Mouse (Mus musculus): ENCODE results near the gene Runx1. TPM values are rescaled to one million over a fixed set of nuclear protein-coding genes. Genes with fewer than 3 reads are reported as not detected.

Runx1 gene
- total RNA-seq, 2 experiments from 2014 or later, result 2.5 to 2.9 TPM

DNA sequence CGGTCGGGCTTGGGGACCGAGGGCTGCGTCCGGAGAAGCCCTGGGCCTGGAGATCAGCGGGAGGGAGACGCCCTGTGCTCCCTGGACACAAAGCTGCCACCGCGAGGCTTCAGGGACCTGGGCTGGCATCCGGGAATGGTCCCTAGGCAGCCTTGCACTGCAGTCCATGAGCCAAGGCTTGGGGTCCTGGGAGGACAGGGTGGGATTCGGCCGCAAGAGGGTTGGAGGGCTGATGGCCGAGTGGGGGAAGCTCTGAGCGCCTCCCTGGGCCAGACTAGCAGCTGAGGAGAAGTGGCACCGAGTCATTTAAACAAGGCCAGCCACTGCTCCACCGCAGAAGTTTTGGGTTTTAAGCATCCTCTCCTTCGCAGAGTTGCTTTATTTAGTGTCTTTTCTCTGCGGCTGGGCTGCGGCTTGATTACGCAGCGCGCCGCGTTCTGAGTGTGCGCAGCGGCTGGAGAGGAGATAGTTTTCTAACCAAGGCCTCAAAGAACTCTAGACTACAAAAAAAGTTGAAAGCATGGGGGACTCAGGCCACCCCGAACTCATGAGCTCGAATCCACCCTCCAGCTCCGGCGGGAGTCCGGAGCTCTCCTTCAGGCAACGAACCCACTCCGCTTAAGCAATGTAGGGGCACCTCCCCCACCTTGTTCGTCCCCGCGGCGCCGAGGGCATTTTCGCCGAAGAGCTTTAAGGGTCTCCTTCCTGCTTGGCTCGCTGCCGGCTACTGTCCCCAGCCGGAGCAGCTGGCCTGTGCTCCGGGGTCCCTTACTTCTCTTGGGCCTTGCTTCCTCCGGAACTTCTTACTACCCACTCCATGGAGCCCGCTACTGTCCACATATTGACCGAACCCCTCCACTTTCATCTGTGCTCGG lies 128.0 kb downstream of the Runx1 start:
- DNase-seq, result peak; percentile 38

DNA sequence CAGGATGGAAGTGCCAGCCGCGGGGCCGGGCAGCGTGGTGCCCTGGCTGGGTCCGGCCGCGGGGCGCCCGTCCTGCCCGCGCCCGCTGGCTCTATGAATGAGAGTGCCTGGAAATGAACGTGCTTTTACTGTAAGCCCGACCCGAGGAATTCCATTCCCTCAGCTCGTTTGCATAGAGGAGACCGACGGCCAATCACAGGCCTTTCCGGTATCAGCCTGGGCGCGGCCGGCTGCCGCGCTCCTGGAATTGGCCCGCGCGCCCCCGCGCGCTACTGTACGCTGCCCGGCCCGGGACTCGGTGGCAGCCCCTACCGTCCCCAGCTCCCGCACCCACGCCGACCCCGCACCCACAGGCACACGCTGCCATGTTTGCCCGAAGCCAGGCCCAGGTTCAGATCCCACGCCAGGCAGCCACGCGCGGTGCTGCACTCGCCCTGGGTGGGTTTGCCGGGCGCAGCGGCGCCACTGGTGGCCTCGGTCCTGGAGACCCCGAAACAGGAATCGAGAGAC lies 128.7 kb downstream of the Runx1 start:
- peak; percentile 84 for DNase-seq

GRCm38 (mm10) chr16:92696411-92697015 lies 129.4 kb downstream of the Runx1 start:
- DNase-seq, result peak; percentile 52

DNA sequence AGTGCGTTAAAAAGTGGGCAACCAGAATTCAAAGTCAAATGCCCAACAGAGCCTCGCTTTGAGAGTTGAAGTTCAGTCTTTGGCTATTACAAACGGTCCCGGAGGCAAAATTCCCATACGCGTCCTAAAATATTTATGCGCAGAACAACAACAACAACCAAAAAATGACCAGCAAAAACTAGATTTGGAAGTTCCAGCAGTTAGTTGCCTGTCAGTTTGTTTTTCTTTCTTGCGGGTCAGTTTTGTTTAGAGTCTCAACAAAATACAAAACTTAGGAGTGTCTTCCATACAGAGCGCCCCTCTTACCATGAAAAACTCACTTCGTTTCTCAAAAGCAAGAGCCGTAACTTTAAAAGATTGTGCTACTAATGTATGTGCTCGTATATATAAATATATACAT lies 130.0 kb downstream of the Runx1 start:
- DNase-seq, result no peak

DNA sequence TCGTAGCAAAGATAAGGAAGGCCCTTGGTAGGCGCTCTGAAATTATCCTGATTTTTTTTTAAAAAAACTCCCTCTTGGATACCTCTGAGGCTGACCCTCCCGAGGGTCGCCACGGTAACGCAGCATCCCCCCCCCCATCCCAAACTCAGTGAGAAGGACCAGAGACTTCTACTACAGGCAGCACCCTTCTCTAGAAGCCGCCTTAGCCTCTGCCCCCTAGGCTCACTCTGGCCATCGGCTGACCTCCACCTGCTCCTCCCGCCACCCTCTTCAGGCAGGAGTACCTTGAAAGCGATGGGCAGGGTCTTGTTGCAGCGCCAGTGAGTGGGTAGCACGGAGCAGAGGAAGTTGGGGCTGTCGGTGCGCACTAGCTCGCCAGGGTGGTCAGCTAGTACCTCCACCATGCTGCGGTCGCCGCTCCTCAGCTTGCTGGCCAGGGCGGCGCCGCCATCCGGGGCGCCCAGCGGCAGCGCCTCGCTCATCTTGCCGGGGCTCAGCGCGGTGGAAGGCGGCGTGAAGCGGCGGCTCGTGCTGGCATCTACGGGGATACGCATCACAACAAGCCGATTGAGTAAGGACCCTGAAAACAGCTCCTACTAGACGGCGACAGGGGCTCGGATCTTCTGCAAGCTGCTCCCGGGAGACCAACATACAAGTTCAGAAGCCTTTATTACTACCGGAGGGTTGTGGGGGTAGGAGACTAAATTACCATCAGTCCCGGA lies 130.6 kb downstream of the Runx1 start:
- no peak for DNase-seq

- DNase-seq, result no peak
Observed at GRCm38 (mm10) chr16:92694496-92695106, 131.3 kb downstream of the Runx1 start.

- DNase-seq, result no peak
Observed at GRCm38 (mm10) chr16:92690759-92691158, 135.2 kb downstream of the Runx1 start.

GRCm38 (mm10) chr16:92688941-92689340 lies 137.0 kb downstream of the Runx1 start:
- DNase-seq, result no peak

- DNase-seq, result no peak
Observed at GRCm38 (mm10) chr16:92686978-92687377, 139.0 kb downstream of the Runx1 start.

DNA sequence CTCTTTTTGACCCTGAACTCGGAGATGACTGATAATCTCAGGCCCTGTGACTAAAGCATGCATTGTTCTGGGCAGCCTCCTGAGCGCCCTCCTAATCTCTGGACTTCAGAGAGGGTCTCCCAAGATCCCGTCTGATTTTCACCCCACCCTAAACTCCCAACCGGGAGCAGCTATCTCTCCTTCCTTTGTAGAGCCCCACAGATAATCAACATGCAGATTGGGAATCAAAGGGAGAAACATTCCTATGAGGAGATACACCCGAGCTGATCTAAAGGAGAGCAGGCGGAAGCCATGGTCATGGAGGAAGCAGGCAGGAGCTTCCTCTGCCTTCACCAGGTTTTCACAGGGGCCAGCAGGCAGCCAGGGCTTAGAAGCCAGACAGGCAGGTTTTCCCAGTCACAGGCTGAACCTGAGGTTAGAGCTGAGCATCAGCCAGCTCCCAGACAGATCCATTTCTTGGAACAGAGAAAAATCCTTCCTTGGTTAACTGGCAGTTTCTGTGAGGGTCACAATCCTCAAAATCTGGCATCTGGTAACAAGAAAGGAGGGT lies 140.1 kb downstream of the Runx1 start:
- no peak for DNase-seq

GRCm38 (mm10) chr16:92684423-92685211 lies 141.3 kb downstream of the Runx1 start:
- DNase-seq, result no peak

GRCm38 (mm10) chr16:92676630-92677029 lies 149.3 kb downstream of the Runx1 start:
- DNase-seq, result no peak

DNA sequence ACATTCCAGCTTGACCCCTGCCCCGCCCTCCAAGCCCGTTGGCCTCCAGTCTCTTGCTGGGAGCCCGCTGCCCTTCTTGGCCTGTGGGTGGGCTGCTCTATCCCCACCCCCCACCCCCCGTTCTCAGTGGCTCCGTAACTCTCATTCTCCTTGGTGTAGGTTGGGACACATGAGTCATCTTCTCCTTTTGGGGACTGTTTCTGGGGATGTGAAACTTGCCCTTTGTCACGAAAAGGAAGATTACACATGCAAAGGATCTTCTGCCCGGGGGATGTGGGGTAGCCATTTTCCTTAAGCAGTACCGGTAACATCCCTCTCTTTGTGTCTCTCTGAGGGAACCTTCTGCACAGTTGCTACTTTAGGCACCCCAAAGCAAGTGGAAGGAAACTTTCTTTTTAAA lies 150.3 kb downstream of the Runx1 start:
- DNase-seq, result no peak

DNA sequence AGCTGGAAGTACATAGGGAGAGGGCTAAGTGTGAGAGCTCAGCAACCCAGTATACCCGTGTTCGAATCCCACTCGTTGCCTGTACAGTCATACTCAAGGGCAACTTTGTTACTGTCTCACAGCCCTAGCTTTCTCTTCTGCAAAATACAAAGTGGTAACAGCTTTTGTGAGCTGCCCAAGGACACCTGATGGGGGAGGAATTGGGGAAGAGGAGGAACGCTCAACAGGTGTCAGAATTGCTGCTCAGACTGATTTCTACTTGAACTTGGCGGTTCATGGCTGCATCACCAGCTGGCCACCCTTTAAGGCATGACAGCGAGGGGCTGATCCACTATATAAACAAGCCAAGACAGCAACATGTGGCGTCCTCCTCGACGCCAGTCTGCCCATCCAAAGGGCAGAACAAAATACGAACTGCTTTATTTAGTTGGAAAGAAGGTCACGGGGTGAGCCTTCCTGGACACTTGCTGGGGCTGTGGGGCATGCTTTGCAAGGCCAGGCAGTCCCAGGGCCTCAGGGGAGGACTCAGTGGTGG lies 151.0 kb downstream of the Runx1 start:
- DNase-seq, result no peak

DNA sequence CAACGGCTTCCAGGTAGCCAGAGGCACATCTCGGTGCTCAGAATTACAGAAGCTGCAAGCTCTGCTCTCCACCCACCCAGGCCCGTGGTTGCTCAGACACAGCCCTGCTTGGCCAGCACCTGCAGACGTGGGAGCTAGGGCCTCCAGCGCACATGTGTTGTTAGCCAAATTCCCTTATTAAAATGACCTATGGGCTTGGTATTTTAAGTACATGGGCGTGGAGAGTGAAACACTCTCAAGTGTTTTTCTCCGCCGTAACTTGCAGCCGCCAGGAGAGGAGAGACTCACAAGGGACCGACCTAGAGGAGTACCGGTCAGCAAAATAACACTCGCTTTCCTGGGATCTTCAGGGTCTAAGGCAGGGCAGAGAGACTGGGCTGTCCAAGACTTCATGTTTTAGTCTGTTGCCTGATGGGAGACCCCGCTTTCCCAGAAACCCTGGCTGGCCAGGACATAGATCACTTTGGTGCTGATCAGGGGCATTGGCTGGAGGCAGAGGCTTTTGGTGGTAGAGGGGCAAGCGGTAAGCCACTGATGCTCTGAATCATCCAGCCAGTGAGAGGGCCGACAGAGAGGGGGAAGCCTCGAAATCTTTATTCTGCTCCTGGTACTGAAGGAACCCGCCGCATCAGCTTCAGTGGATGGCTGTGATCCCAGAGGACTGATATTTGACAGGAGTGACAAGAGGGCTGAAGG lies 151.7 kb downstream of the Runx1 start:
- no peak for DNase-seq

GRCm38 (mm10) chr16:92668807-92669206 lies 157.1 kb downstream of the Runx1 start:
- DNase-seq, result no peak

DNA sequence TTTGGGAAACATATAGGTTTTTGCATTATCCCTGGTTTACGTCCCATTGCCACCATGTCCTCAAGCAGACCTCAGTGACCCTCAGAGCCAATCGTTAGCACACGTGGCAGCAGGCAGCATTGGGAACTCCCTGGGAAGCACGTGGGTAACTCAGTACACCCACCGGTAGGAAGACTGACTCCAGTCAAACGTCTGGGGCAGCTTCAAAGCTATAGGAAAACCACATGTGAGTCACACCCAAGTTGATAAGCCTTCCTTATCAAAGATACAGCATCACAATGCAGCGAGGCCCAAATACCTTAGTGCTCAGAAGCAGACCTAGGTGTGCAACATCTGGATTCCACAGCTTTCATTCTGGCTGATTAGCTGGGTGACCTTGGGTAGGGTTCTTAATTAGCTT lies 164.2 kb downstream of the Runx1 start:
- DNase-seq, result no peak

DNA sequence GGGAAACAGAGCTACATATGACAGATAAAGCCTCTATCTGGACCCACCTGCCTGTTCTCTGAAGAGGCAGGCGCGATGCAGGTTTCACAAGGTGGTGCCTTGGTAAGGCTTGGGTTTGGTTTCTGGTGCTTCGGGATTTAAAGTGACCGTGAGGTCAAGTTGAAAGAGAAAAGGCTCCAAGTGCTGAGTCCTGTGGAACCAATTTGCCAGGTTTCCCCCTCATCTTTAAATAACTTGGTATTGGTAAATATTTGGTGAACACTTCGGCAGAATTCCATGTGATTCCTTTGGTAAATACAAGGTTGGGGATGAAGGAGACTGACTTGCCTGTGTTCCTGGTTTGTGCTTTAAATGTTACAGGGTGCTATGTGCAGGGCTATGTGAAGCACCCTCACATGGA lies 169.2 kb downstream of the Runx1 start:
- no peak for DNase-seq

GRCm38 (mm10) chr16:92654294-92654950 lies 171.5 kb downstream of the Runx1 start:
- DNase-seq, result no peak

- DNase-seq, result no peak
Observed at GRCm38 (mm10) chr16:92653816-92654215, 172.1 kb downstream of the Runx1 start.
